Mouse (Mus musculus): ENCODE results near the gene Faap100. TPM values are rescaled to one million over a fixed set of nuclear protein-coding genes. Genes with fewer than 3 reads are reported as not detected.

Gene Faap100
- polyA plus RNA-seq, 1 experiment from 2014 or later: 34.5 TPM

DNA sequence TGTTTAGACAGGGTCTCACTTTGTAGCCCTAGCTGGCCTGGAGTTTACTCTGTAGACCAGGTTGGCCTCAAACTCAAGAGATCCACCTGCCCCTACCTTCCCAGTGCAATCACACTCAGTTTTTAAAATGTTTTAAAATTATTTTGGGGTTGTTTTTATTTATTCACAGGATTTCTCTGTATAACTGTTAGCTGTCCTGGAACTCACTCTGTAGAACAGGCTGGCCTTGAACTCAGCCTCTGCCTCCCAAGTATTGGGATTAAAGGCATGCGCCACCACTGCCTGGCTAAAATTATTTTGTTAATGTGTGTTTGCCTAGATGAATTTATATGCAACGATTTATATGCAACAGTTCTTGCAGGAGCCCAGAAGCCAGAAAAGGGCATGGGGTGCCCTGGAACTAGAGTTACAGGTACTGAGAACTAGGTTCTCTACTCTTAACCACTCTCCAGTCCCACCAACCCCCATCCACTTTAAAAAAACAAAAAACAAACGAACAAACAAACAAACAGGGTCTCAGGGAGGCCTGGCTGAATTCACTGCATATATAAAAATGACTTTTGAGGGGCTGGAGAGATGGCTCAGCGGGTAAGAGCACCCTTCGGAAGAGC, 34.1 kb downstream of the Faap100 start:
- Histone ChIP-seq H3K4me1 (ENCODE audit: control insufficient read depth, insufficient read depth, low read length) (peaks cover 4% of the 10 kb centered on the region; the same call in 1 of the 2 replicates), H3K36me3 (ENCODE audit: control insufficient read depth, insufficient read depth, low read length) (peaks cover 5% of the 10 kb centered on the region; the same call in 1 of the 2 replicates), H3K4me2 (ENCODE audit: low read depth, low read length) (peak overlapping the region; percentile 39; the same call in 1 of the 2 replicates), H3K9ac (ENCODE audit: low read length) (no peak overlapping the region), H3K27me3 (ENCODE audit: control insufficient read depth, insufficient read depth, low read length) (no peaks in the 10 kb centered on the region), H3K4me3 (replicated peaks; ENCODE audit: low read length) (0 out of 2 replicates have a peak overlapping the region, but pooled peaks have one; percentile 32), H3K27ac (ENCODE audit: low read length) (peak overlapping the region; percentile 77), H3K9me3 (replicated peaks; ENCODE audit: control insufficient read depth, low read length) (no peaks in the 10 kb centered on the region)
- ATAC-seq (ENCODE audit: insufficient read depth, low FRiP score): no peak
- 47% methylated on average over 5 of the region's 5 CpGs for WGBS

DNA sequence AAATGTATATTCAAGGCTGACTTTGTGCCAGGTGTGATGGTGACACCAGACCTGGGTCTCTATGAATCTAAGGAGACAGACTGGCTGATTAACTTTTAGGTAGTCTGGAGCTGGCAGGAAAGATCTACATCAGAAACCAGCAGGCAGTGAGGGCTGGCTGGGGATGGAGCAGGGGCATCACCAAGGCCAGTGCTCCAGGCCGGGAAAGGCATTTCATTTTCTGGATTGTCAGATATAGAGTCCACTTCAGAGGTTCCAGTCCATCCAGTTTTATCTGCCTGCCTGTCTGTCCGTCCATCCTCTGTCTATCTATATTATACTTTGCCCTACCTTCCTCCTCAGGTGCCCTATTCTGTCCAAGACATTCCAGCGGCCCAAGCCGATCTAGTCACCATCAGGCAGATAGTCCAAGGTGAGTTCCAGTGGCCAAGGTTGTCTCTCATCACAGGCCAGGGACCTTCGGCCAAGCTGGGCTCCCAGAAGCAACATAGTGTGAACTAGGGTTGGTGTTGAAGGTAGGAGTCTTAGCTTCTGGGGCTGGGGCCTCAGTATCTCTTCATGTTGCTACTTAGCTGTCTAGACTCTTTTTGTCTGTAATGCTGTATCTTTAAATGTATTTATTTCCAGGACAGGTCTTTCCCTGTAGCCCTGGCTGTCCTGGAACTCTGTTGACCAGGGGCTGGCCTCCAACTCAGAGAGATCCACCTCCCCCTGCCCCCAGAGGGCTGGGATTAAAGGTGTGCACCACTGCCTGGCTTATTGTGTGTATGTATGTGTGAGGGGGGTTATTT, 34.9 kb downstream of the Faap100 start:
- Histone ChIP-seq H3K4me1 (ENCODE audit: control insufficient read depth, insufficient read depth, low read length) (peaks cover 4% of the 10 kb centered on the region; the same call in 1 of the 2 replicates), H3K4me3 (replicated peaks; ENCODE audit: low read length) (no peak overlapping the region), H3K27ac (ENCODE audit: low read length) (peak overlapping the region; percentile 7), H3K9ac (ENCODE audit: low read length) (no peak overlapping the region), H3K4me2 (ENCODE audit: low read depth, low read length) (no peak overlapping the region), H3K9me3 (replicated peaks; ENCODE audit: control insufficient read depth, low read length) (no peaks in the 10 kb centered on the region), H3K36me3 (ENCODE audit: control insufficient read depth, insufficient read depth, low read length) (peaks cover 5% of the 10 kb centered on the region; the same call in 1 of the 2 replicates), H3K27me3 (ENCODE audit: control insufficient read depth, insufficient read depth, low read length) (no peaks in the 10 kb centered on the region)
- 65% methylated on average over 5 of the region's 5 CpGs for WGBS
- no peak for ATAC-seq (ENCODE audit: insufficient read depth, low FRiP score)

DNA sequence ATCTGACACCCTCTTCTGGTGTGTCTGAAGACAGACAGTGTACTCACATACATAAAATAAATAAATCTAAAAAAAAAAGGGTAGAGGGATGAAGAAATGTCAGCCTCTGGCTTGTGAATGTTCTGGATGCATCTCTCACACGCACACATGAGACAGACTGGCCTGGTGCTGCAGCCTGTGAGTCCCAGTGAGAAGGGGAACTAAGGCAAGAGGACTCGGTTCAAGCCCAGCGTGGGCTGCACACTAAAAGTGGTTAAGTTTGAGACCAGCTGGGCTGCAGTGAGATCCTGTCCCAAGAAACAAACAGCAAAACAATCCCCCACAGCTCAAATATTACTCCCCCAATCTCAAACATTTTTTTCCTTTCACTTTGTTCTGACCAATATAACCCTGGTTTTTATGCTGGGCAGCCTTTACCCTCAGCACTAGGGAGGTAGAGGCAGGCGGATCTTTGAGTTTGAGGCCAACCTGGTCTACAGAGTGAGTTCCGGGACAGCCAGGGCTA, 35.9 kb downstream of the Faap100 start:
- no peak overlapping the region for H3K27ac ChIP-seq (ENCODE audit: low read length)
- H3K9ac ChIP-seq (ENCODE audit: low read length): no peak overlapping the region
- H3K27me3 ChIP-seq (ENCODE audit: control insufficient read depth, insufficient read depth, low read length): no peaks in the 10 kb centered on the region
- H3K4me1 ChIP-seq (ENCODE audit: control insufficient read depth, insufficient read depth, low read length): peaks cover 4% of the 10 kb centered on the region; the same call in 1 of the 2 replicates
- no peak overlapping the region for H3K4me2 ChIP-seq (ENCODE audit: low read depth, low read length)
- 91% methylated on average over 5 of the region's 5 CpGs for whole genome bisulfite sequencing
- H3K4me3 ChIP-seq (replicated peaks; ENCODE audit: low read length): no peak overlapping the region
- H3K36me3 ChIP-seq (ENCODE audit: control insufficient read depth, insufficient read depth, low read length): peaks cover 5% of the 10 kb centered on the region; the same call in 1 of the 2 replicates
- no peak for ATAC-seq (ENCODE audit: insufficient read depth, low FRiP score)
- H3K9me3 ChIP-seq (replicated peaks; ENCODE audit: control insufficient read depth, low read length): no peaks in the 10 kb centered on the region

- ATAC-seq (ENCODE audit: insufficient read depth, low FRiP score): no peak
- Histone ChIP-seq H3K36me3 (ENCODE audit: control insufficient read depth, insufficient read depth, low read length) (peaks cover 5% of the 10 kb centered on the region; the same call in 1 of the 2 replicates), H3K27ac (ENCODE audit: low read length) (no peak overlapping the region), H3K4me2 (ENCODE audit: low read depth, low read length) (no peak overlapping the region), H3K4me1 (ENCODE audit: control insufficient read depth, insufficient read depth, low read length) (peaks cover 4% of the 10 kb centered on the region; the same call in 1 of the 2 replicates), H3K27me3 (ENCODE audit: control insufficient read depth, insufficient read depth, low read length) (no peaks in the 10 kb centered on the region), H3K9ac (ENCODE audit: low read length) (no peak overlapping the region), H3K4me3 (replicated peaks; ENCODE audit: low read length) (no peak overlapping the region), H3K9me3 (replicated peaks; ENCODE audit: control insufficient read depth, low read length) (no peaks in the 10 kb centered on the region)
- WGBS: 89% methylated on average over 4 of the region's 4 CpGs
Observed at GRCm38 (mm10) chr11:120341661-120342060, 36.9 kb downstream of the Faap100 start.

DNA sequence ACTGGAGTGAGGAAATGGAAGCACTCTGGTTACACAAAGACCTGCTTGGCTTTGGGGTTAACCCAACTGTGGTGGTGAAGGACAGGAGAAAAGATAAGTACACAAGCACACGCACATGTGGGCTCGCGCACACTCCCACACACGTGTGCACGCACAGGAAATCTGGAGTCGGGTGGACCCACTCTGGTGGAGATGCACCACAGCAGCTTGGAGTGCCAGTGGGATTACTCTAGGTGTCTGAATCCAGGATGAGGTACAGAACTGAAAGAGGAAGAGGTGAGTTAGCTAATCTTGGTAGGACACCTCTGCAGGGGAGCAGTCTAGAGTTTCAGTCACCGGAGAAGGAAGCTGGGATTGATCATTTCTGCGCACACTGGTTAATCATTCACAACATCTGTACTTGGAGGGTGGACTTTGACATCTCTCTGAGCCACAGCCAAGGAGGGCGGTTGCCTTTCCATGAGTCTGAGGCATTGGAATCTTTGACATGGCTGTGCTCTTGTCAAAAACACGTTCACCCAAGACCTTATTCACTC, 38.5 kb downstream of the Faap100 start:
- peaks cover under 1% of the 10 kb centered on the region; the same call in 1 of the 2 replicates for H3K4me1 ChIP-seq (ENCODE audit: control insufficient read depth, insufficient read depth, low read length)
- H3K9ac ChIP-seq (ENCODE audit: low read length): no peak overlapping the region
- 61% methylated on average over 10 of the region's 10 CpGs for WGBS
- H3K36me3 ChIP-seq (ENCODE audit: control insufficient read depth, insufficient read depth, low read length): peaks cover under 1% of the 10 kb centered on the region; the same call in 1 of the 2 replicates
- peak; percentile 74 for ATAC-seq (ENCODE audit: insufficient read depth, low FRiP score)
- no peak overlapping the region for H3K4me3 ChIP-seq (replicated peaks; ENCODE audit: low read length)
- H3K4me2 ChIP-seq (ENCODE audit: low read depth, low read length): peak overlapping the region; percentile 31; the same call in 1 of the 2 replicates
- H3K9me3 ChIP-seq (replicated peaks; ENCODE audit: control insufficient read depth, low read length): no peaks in the 10 kb centered on the region
- H3K27me3 ChIP-seq (ENCODE audit: control insufficient read depth, insufficient read depth, low read length): no peaks in the 10 kb centered on the region
- H3K27ac ChIP-seq (ENCODE audit: low read length): peak overlapping the region; percentile 85

DNA sequence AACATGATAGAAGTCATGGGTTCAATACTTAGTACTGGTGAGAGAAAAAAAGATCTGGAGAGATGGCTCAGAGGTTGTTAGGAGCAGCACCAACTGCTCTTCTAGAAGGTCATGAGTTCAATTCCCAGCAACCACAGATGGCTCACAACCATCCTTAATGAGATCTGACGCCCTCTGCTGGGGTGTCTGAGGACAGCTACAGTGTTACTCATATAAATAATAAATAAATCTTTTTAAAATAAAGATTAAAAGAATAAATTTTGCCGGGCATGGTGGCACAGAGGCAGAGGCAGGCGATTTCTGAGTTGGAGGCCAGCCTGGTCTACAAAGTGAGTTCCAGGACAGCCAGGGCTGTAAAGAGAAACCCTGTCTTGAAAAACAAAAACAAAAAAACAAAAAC, 39.8 kb downstream of the Faap100 start:
- H3K4me3 ChIP-seq (replicated peaks; ENCODE audit: low read length): no peak overlapping the region
- H3K4me1 ChIP-seq (ENCODE audit: control insufficient read depth, insufficient read depth, low read length): no peaks in the 10 kb centered on the region
- H3K27ac ChIP-seq (ENCODE audit: low read length): no peak overlapping the region
- H3K36me3 ChIP-seq (ENCODE audit: control insufficient read depth, insufficient read depth, low read length): no peaks in the 10 kb centered on the region
- no peak overlapping the region for H3K9ac ChIP-seq (ENCODE audit: low read length)
- H3K4me2 ChIP-seq (ENCODE audit: low read depth, low read length): no peak overlapping the region
- no peaks in the 10 kb centered on the region for H3K27me3 ChIP-seq (ENCODE audit: control insufficient read depth, insufficient read depth, low read length)
- no peaks in the 10 kb centered on the region for H3K9me3 ChIP-seq (replicated peaks; ENCODE audit: control insufficient read depth, low read length)
- 64% methylated on average over 3 of the region's 3 CpGs for WGBS
- ATAC-seq (ENCODE audit: insufficient read depth, low FRiP score): no peak

GRCm38 (mm10) chr11:120337447-120337846, 41.1 kb downstream of the Faap100 start:
- Histone ChIP-seq H3K4me3 (replicated peaks; ENCODE audit: low read length) (no peak overlapping the region), H3K36me3 (ENCODE audit: control insufficient read depth, insufficient read depth, low read length) (no peaks in the 10 kb centered on the region), H3K27me3 (ENCODE audit: control insufficient read depth, insufficient read depth, low read length) (no peaks in the 10 kb centered on the region), H3K4me1 (ENCODE audit: control insufficient read depth, insufficient read depth, low read length) (no peaks in the 10 kb centered on the region), H3K4me2 (ENCODE audit: low read depth, low read length) (no peak overlapping the region), H3K9me3 (replicated peaks; ENCODE audit: control insufficient read depth, low read length) (no peaks in the 10 kb centered on the region), H3K9ac (ENCODE audit: low read length) (no peak overlapping the region), H3K27ac (ENCODE audit: low read length) (no peak overlapping the region)
- WGBS: 37% methylated on average over 2 of the region's 2 CpGs
- ATAC-seq (ENCODE audit: insufficient read depth, low FRiP score): no peak

GRCm38 (mm10) chr11:120335431-120336021, 43.0 kb downstream of the Faap100 start:
- ATAC-seq (ENCODE audit: insufficient read depth, low FRiP score): no peak
- Histone ChIP-seq H3K4me3 (replicated peaks; ENCODE audit: low read length) (no peak overlapping the region), H3K9me3 (replicated peaks; ENCODE audit: control insufficient read depth, low read length) (no peaks in the 10 kb centered on the region), H3K36me3 (ENCODE audit: control insufficient read depth, insufficient read depth, low read length) (no peaks in the 10 kb centered on the region), H3K4me2 (ENCODE audit: low read depth, low read length) (no peak overlapping the region), H3K9ac (ENCODE audit: low read length) (no peak overlapping the region), H3K4me1 (ENCODE audit: control insufficient read depth, insufficient read depth, low read length) (no peaks in the 10 kb centered on the region), H3K27me3 (ENCODE audit: control insufficient read depth, insufficient read depth, low read length) (no peaks in the 10 kb centered on the region), H3K27ac (ENCODE audit: low read length) (no peak overlapping the region)
- 78% methylated on average over 6 of the region's 6 CpGs for WGBS
